Mouse (Mus musculus): ENCODE results near the gene Sh2d5. TPM values are rescaled to one million over a fixed set of nuclear protein-coding genes. Genes with fewer than 3 reads are reported as not detected.

Sh2d5 gene
- polyA plus RNA-seq, 1 experiment from 2014 or later, result 0.31 TPM

DNA sequence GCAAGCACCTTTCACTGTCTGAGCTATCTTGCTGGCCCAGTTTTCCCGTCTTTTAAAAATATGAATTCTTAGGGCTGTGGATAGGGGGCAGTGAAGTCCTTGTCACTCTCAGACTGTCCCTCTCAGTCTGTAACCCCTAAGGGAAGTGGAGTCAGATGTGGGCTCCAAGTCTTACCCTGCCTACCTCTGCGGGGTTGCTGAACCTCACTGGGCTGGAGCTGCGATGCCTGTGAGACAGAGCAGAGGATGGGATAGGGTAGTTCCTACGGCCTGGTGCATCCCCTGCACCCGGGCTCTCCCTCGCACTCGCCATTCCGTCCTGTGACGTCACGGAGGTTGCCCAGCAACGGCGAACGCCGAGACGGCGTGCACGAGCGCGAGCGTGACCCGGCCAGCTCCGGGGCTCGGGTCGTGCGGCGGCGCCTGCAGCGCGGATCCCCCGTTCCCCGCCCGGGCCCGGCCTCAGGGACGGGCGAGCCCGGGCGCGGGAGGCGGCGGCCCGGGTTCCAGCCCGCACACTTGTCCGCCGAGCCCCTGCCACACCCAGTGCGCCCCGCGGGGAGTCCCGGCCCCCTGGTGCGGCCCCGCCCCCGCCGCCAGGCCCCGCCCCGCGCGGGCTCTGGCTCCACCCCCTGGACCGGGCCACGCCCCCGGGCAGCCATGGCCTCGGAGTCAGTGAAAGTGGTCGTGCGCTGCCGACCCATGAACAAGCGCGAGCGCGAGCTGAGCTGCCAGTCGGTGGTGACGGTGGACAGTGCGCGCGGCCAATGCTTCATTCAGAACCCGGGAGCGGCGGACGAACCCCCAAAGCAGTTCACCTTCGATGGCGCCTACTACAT is 11.9 kb downstream of the Sh2d5 start:
- no peaks in the 10 kb centered on the region for H3K9me3 ChIP-seq
- H3K4me1 ChIP-seq, result peaks cover 10% of the 10 kb centered on the region
- H3K4me2 ChIP-seq, result peak overlapping the region; percentile 89
- H3K27me3 ChIP-seq (replicated peaks), result peaks cover 46% of the 10 kb centered on the region
- no peaks in the 10 kb centered on the region; the same call in 1 of the 2 replicates for H3K36me3 ChIP-seq
- no peak overlapping the region for H3K27ac ChIP-seq (replicated peaks)
- WGBS, result under 1% methylated on average over 73 of the region's 78 CpGs
- H3K4me3 ChIP-seq, result peak overlapping the region; percentile 76
- peak; percentile 89 for ATAC-seq (ENCODE audit: extremely low read depth, insufficient number of reproducible peaks, low FRiP score, low TSS enrichment)
- H3K9ac ChIP-seq, result peak overlapping the region; percentile 76

- Histone ChIP-seq H3K9ac (no peak overlapping the region), H3K4me3 (no peak overlapping the region), H3K9me3 (no peaks in the 10 kb centered on the region), H3K4me2 (no peak overlapping the region), H3K36me3 (no peaks in the 10 kb centered on the region), H3K27me3 (replicated peaks) (peaks cover 23% of the 10 kb centered on the region), H3K27ac (replicated peaks) (no peak overlapping the region), H3K4me1 (peaks cover 7% of the 10 kb centered on the region)
- WGBS, result 82% methylated on average over 10 of the region's 10 CpGs
- ATAC-seq (ENCODE audit: extremely low read depth, insufficient number of reproducible peaks, low FRiP score, low TSS enrichment), result no peak
These were observed 17.7 kb downstream of the Sh2d5 start for GRCm38 (mm10) chr4:138267869-138268268.

GRCm38 (mm10) chr4:138272011-138272997 is 22.1 kb downstream of the Sh2d5 start:
- Histone ChIP-seq H3K9me3 (no peaks in the 10 kb centered on the region), H3K27ac (replicated peaks) (no peak overlapping the region), H3K4me3 (no peak overlapping the region), H3K36me3 (no peaks in the 10 kb centered on the region), H3K9ac (no peak overlapping the region), H3K4me1 (peaks cover 6% of the 10 kb centered on the region), H3K27me3 (replicated peaks) (peaks cover 19% of the 10 kb centered on the region), H3K4me2 (no peak overlapping the region)
- ATAC-seq (ENCODE audit: extremely low read depth, insufficient number of reproducible peaks, low FRiP score, low TSS enrichment), result no peak
- WGBS, result 46% methylated on average over 14 of the region's 14 CpGs

DNA sequence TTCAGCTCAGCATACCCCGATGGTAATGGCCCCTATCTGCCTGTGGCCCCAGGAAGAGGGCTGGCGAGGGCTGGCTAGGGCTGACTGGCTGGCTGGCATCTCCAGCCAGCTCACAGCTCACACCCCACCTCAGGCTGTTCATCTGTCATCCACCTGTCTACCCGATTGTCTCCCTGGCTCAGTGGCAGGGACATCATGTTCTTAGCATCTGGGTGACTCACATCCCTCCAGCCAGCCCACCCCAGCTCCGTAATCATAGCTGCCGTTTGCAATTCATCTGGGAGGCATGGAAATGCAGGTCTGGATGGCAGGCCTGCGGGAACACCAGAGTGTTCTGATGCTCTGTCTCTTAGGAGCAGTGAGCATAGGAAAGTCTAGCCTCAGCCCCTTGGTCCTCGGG is 28.1 kb downstream of the Sh2d5 start:
- H3K9ac ChIP-seq, result no peak overlapping the region
- H3K9me3 ChIP-seq, result no peaks in the 10 kb centered on the region
- no peak overlapping the region for H3K27ac ChIP-seq (replicated peaks)
- H3K4me1 ChIP-seq, result no peaks in the 10 kb centered on the region
- no peak for ATAC-seq (ENCODE audit: extremely low read depth, insufficient number of reproducible peaks, low FRiP score, low TSS enrichment)
- 60% methylated on average over 7 of the region's 7 CpGs for WGBS
- H3K4me3 ChIP-seq, result no peak overlapping the region
- H3K36me3 ChIP-seq, result no peaks in the 10 kb centered on the region
- no peak overlapping the region for H3K4me2 ChIP-seq
- H3K27me3 ChIP-seq (replicated peaks), result peaks cover 35% of the 10 kb centered on the region

DNA sequence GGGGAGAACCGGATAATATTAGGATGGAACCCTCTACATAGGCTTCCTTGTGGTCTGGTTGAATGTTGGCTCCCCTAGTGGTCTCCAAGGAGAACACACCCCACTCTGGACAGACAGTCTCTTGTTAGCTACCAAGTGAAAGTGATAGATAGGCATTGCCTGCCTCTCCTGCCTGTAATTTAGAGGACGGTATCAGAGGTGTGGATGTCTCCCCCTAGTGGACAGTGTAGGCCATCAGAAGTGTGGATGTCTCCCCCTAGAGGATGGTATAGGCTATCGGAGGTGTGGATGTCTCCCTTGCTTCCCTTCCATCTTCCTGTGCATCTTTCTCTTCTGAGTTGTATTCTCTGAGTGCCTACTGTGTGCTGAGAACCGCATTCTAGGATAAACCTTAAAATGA is 32.6 kb downstream of the Sh2d5 start:
- Histone ChIP-seq H3K27me3 (replicated peaks) (peaks cover 24% of the 10 kb centered on the region), H3K9ac (no peak overlapping the region), H3K4me1 (no peaks in the 10 kb centered on the region), H3K36me3 (no peaks in the 10 kb centered on the region), H3K9me3 (no peaks in the 10 kb centered on the region), H3K4me3 (no peak overlapping the region), H3K4me2 (no peak overlapping the region), H3K27ac (replicated peaks) (no peak overlapping the region)
- ATAC-seq (ENCODE audit: extremely low read depth, insufficient number of reproducible peaks, low FRiP score, low TSS enrichment), result no peak
- 25% methylated on average over 4 of the region's 4 CpGs for WGBS

- WGBS, result 77% methylated on average over 12 of the region's 12 CpGs
These were observed 36.2 kb downstream of the Sh2d5 start for GRCm38 (mm10) chr4:138286411-138286810.

DNA sequence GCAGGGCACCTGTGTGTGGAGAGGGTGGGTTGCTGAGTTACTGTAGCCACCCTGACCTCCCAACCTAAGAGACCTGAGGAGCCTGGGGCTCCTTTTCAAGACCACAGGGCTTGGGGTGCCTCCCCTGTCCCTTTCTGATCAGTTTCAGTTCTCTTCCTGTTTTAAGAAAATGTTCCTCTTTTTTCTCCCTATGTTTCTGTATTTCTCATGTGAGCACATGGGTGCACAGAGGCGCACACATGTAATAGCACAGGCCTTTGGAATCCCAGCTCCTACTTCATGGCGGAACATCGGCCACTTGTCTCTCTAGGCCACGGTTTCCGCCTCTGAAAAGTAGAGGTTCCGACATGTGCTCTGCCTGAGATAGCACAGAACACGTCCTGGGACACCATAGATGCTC is 38.5 kb downstream of the Sh2d5 start:
- no peaks in the 10 kb centered on the region for H3K9me3 ChIP-seq
- no peaks in the 10 kb centered on the region for H3K36me3 ChIP-seq
- H3K27me3 ChIP-seq (replicated peaks), result peaks cover 32% of the 10 kb centered on the region
- no peaks in the 10 kb centered on the region for H3K4me1 ChIP-seq
- H3K27ac ChIP-seq (replicated peaks), result no peak overlapping the region
- H3K9ac ChIP-seq, result no peak overlapping the region
- no peak overlapping the region for H3K4me3 ChIP-seq
- 77% methylated on average over 7 of the region's 7 CpGs for WGBS
- no peak for ATAC-seq (ENCODE audit: extremely low read depth, insufficient number of reproducible peaks, low FRiP score, low TSS enrichment)
- H3K4me2 ChIP-seq, result no peak overlapping the region

More at GRCm38 (mm10) chr4:138286411-138286810, 36.2 kb downstream of the Sh2d5 start:
- Histone ChIP-seq H3K4me1 (no peaks in the 10 kb centered on the region), H3K9ac (no peak overlapping the region), H3K27ac (replicated peaks) (no peak overlapping the region), H3K36me3 (no peaks in the 10 kb centered on the region), H3K27me3 (replicated peaks) (peaks cover 32% of the 10 kb centered on the region), H3K4me3 (no peak overlapping the region), H3K4me2 (no peak overlapping the region), H3K9me3 (no peaks in the 10 kb centered on the region)
- no peak for ATAC-seq (ENCODE audit: extremely low read depth, insufficient number of reproducible peaks, low FRiP score, low TSS enrichment)

DNA sequence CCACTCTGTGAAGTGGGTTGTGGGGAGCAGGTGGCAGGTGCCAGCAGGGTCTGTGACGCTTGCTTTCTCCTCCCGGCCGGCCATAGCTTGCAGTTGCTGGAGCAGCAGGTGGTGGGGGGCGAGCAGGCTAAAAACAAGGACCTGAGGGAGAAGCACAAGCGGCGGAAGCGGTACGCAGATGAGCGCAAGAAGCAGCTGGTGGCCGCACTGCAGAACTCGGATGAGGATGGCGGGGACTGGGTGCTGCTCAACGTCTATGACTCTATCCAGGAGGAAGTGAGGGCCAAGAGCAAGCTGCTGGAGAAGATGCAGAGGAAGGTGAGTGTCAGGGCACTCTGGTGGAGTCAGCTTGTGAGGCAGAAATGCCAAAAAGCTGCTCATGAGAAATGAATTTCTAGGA is 41.8 kb downstream of the Sh2d5 start:
- ATAC-seq (ENCODE audit: extremely low read depth, insufficient number of reproducible peaks, low FRiP score, low TSS enrichment), result no peak
- WGBS, result 84% methylated on average over 13 of the region's 13 CpGs

GRCm38 (mm10) chr4:138293261-138293948 is 43.2 kb downstream of the Sh2d5 start:
- no peak overlapping the region for H3K4me2 ChIP-seq
- no peak overlapping the region for H3K9ac ChIP-seq
- H3K27me3 ChIP-seq (replicated peaks), result peaks cover 16% of the 10 kb centered on the region
- no peaks in the 10 kb centered on the region for H3K36me3 ChIP-seq
- H3K4me1 ChIP-seq, result no peaks in the 10 kb centered on the region
- ATAC-seq (ENCODE audit: extremely low read depth, insufficient number of reproducible peaks, low FRiP score, low TSS enrichment), result no peak
- WGBS, result 76% methylated on average over 18 of the region's 18 CpGs
- no peak overlapping the region for H3K4me3 ChIP-seq
- no peaks in the 10 kb centered on the region for H3K9me3 ChIP-seq
- no peak overlapping the region for H3K27ac ChIP-seq (replicated peaks)

More for the DNA sequence above, 41.8 kb downstream of the Sh2d5 start:
- Histone ChIP-seq H3K9me3 (no peaks in the 10 kb centered on the region), H3K4me2 (no peak overlapping the region), H3K4me1 (no peaks in the 10 kb centered on the region), H3K27ac (replicated peaks) (0 out of 2 replicates have a peak overlapping the region, but pooled peaks have one; percentile 28), H3K4me3 (no peak overlapping the region), H3K27me3 (replicated peaks) (peaks cover 26% of the 10 kb centered on the region), H3K36me3 (no peaks in the 10 kb centered on the region), H3K9ac (no peak overlapping the region)

DNA sequence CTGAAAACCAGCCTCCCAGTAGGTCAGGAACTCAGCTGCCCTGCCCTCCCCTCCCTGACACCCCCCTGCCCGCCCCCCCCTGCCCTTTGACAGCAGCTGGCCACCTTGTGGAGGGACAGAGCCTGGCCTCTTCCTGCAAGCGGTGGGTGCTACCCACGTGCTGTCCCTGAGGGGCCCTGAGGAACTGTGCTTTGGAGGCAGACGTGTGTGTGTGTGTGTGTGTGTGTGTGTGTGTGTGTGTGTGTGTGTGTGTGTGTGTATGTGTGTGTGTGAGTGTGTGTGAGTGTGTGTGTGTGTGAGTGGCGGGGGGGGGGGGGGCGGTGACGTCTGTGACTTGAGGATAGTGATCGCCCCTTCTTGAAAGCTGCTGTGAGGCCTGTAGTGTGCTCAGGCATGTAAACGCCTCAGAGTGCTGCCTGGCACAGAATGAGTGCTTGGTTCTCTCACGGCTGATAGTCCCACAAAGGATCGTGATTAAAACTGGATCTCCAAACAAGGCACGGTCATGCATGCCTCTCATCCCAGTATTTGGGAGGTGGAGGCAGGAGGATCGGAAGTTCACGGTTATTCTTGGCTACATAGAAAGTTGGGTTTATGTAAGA is 43.8 kb downstream of the Sh2d5 start:
- no peak for ATAC-seq (ENCODE audit: extremely low read depth, insufficient number of reproducible peaks, low FRiP score, low TSS enrichment)
- whole genome bisulfite sequencing, result 83% methylated on average over 9 of the region's 14 CpGs
- no peak overlapping the region for H3K4me2 ChIP-seq
- H3K36me3 ChIP-seq, result no peaks in the 10 kb centered on the region
- no peak overlapping the region for H3K4me3 ChIP-seq
- no peak overlapping the region for H3K27ac ChIP-seq (replicated peaks)
- no peaks in the 10 kb centered on the region for H3K9me3 ChIP-seq
- H3K27me3 ChIP-seq (replicated peaks), result peaks cover 16% of the 10 kb centered on the region; the same call in 1 of the 2 replicates
- no peak overlapping the region for H3K9ac ChIP-seq
- no peaks in the 10 kb centered on the region for H3K4me1 ChIP-seq

Data from heart, embryonic 13.5 days (tissue).